Mouse (Mus musculus): ENCODE data around the gene Klf13. TPM values are rescaled to one million over a fixed set of nuclear protein-coding genes. Genes with fewer than 3 reads are reported as not detected.

Klf13 gene
- total RNA-seq, 2 experiments from 2014 or later, result 56.6 to 59.6 TPM

DNA sequence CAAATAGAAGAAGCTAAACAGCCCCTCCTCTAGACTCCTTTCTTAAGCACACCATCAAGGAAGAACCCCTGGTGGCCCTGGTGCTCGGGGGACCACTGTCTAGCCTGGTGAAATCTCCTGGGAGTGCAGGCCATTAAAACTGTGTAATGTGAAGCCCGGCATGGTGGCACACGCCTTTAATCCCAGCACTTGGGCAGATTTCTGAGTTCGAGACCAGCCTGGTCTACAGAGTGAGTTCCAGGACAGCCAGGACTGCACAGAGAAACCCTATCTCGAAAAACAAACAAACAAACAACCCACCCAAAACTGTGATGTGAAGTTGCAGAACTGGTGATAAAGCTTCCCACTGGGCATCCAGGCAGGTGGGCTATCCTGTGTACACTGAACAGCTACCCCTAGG, 24.9 kb upstream of the Klf13 start:
- Histone ChIP-seq H3K27ac (no peak overlapping the region), H3K4me3 (no peak overlapping the region)
- TF ChIP-seq CTCF (IDR thresholded peaks at IDR 0.05), result no peak
- intact Hi-C loops (cut with DNase I), result no loop called here
- DNase-seq, result no peak

DNA sequence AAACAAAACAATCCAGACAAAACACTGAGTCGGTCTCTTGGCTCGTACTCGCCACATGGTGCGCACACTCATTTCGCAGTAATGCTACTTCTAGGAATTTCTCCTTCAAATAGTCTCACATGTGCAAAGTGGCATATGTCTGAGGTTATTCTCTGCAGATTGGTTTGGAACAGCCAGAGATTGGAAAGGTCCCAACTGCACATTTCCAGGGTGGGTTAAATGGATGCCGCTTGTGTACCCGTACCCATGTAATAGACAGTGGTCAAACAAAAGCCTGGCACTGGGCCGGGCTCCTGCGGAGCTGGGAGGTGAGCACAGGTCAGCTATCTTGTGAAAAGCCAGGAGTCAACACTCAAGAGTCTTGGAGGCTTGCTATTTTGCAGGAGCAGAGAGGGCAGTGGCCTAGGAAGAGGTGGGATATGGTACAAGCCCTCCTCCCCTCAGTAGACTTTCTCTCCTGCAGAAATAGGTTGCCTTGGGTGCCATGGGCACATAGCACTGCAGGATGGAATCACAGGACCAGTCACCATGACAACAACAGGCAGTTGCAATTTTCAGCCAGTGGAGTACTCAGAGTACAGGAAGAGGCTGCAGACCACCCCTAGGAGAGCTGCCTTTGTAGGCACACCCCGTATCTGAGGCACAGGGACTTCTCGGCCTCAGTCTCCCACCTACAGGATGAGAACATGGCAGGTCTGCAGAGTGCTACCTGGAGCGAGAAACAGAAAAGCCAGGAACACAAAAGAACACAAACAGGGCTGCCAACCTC, 19.3 kb upstream of the Klf13 start:
- no peak for DNase-seq
- no peak overlapping the region for H3K4me3 ChIP-seq
- no peak for TF ChIP-seq CTCF (IDR thresholded peaks at IDR 0.05)
- intact Hi-C loops (cut with DNase I), result no loop called here
- H3K27ac ChIP-seq, result no peak overlapping the region

DNA sequence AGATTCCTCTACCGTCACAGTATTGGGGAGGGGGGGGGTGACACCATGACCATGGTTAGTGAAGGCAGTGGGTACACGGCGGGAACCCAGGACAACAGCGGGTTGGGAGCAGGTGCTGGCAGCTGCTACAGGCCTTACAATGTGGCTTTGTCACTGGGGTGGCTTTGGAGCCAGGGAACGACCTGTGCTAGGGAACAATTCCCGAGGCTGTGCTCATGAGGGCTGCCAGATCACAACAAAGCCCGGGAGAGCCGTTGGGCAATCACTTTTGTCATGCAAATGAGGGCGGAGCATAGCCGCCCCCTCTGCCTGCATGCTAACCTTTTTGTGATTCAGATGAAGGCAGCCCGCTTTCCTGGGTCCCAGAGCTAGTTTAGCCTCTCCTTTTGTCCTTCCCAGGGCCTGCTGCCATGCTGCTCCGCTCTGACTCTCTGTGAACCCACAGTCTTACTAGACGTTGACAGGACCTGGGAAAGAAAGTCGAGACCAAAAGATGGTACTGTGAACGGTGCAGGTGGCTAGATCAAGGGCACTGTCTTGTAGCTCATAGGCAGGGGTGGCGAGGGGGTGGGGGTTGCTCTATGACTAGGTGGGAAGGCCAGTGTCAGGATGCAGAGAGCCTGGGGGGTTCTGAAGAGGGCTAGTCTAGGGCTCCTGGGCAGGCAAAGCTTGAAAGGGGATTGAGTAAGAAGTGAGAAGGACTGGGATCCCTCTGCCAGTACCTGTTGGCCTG, 18.4 kb upstream of the Klf13 start:
- intact Hi-C loops (cut with DNase I), result no loop called here
- no peak for TF ChIP-seq CTCF (IDR thresholded peaks at IDR 0.05)
- H3K4me3 ChIP-seq, result no peak overlapping the region
- DNase-seq, result peak; percentile 21
- no peak overlapping the region for H3K27ac ChIP-seq

DNA sequence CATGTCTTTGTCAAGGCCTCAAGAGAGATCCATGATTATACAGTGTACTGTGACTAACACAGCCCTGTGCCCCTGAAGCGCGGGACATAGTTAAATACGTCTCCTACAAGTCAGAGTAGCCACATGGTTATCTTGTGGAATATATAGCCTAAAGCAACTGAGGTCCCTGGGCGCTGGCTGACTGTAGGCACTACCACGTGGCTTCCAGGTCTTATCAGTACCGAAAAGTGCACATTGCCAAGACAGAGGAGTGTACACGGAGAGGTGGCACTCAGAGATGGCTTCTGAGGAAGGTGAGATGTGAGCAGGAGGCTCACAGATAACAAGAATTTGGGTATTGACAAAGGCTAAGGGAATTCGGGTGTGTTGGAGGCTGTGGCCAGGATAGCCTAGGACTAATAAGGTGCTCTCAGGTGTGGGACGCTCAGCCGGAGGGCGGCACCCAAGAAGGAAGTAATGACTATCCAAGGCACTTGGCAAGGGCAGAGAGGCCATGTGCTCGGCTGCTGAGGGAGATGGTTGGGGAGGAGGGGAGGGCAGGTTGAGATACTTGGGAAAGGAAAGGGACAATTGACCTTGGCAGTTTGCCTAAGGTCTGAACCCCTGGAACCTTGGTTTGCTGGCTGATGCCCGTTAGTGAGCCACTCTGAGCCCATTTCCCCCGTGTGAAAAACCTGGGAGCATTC, 17.6 kb upstream of the Klf13 start:
- no peak for TF ChIP-seq CTCF (IDR thresholded peaks at IDR 0.05)

DNA sequence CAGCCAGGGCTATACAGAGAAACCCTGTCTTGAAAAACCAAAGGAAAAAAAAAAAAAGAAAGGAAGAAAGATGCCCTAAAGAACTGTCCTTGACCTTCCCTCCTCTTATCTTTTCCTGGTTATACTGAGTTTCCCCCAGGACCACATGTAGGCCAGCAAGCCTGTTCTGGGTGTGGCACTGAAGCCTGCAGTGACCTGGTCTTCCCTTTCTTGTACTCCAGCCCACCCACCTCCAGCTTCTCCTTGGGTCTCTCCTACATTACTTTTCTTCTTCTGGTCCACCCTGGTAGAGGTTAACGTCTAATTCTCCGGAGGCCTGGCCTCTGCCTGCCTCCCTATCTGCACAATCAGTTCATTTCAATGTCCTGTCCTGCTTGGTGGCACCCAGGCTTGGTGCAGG, 16.7 kb upstream of the Klf13 start:
- TF ChIP-seq CTCF (IDR thresholded peaks at IDR 0.05), result no peak
- H3K27ac ChIP-seq, result no peak overlapping the region

More for the DNA sequence above, 17.6 kb upstream of the Klf13 start:
- H3K27ac ChIP-seq, result no peak overlapping the region
- DNase-seq, result no peak
- intact Hi-C loops (cut with DNase I), result no loop called here
- no peak overlapping the region for H3K4me3 ChIP-seq

DNA sequence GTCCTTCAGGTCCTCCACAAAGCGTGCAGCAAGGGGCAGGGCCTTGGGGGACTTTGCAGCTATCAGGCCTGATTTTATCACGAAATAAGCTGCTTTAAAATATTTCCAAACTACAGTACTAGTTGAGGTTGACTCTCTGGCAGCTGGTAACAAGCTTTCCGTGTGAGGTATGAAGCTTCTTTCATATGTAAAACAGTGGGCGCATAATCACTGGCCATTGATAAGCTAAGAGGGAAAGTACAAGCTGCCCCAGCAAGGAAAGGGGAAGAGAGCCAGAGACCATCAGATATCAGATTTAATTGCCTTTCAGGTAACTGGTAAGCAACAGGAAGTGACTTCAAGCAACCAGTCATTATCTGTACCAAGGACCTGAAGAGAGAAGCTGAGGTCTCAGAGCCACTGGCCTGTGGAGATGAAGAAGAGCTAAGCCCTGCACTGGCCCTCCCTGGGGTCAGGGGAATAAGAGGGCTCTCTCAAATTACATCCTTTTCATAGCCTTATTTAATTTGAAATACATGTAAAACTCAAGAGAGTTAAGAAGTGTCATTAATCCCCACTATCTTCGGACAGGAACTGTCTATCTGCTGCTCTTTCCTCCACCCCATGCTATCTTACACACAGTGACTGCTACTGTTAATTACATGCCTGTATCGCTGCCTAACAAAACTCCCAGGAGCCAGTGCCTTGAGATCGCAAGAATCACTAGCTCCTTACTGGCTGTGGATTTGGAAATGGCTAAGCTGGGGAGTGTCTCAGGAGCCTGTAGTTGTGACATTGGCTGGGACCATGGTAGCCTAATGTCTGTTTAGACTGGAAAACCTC, 13.6 kb upstream of the Klf13 start:
- intact Hi-C loops (cut with DNase I), result no loop called here
- no peak overlapping the region for H3K4me3 ChIP-seq
- DNase-seq, result no peak
- TF ChIP-seq CTCF (IDR thresholded peaks at IDR 0.05), result no peak
- no peak overlapping the region for H3K27ac ChIP-seq

More for the DNA sequence above, 16.7 kb upstream of the Klf13 start:
- no peak for DNase-seq
- intact Hi-C loops (cut with DNase I), result no loop called here
- H3K4me3 ChIP-seq, result no peak overlapping the region

DNA sequence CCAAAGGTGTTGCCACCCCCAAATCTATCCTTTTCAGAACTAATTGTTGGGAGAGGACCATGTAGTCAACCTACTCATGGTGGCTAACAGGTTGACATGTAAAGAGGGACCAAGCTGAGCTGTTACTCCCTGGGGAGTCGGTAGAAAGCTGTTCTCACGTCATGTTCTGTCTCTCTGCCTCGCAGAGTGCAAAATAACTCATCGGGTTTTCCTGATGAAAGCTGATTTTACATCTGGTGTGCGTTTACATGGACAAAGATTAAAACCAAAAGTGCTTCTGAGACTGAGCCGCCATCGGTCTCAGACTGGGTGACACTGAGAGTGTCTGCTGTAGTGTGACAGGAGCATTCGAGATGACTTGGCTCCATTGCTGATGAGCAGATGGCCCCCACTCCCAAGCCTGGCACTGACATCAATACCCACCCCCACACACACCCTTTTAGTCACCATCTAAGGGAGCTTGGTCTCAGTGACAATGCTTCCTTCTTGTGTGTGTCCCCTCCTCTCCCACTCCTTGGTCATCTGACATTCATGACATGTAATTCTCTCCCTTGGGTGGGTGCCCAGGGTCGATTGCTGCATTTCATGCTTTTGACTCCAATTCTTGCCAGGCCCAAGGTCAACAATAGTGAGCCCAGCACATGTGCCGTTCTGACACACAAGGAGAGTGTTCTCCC, 12.4 kb upstream of the Klf13 start:
- TF ChIP-seq CTCF (IDR thresholded peaks at IDR 0.05), result no peak
- intact Hi-C loops (cut with DNase I), result no loop called here
- H3K27ac ChIP-seq, result no peak overlapping the region
- H3K4me3 ChIP-seq, result no peak overlapping the region
- no peak for DNase-seq

DNA sequence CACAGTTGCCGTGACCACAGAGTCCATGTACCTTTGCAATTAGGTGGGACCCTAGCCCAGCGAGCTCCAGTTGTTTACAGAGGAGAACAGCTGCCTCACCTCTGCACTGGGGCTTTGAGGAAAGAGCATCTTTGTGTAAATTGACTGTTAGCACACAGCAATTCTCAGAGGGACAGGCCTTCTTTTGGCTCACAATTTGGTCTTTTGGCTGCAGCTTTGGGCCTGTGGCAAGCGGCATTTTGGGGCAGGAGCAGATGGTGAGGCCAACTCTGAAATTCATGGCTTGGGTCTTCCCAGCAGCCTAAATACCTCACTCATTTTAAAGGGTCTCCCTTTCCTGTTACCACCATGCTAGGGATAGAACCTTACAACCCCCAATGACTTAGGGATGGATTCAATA, 10.5 kb upstream of the Klf13 start:
- Histone ChIP-seq H3K4me3 (no peak overlapping the region), H3K27ac (no peak overlapping the region)
- intact Hi-C loops (cut with DNase I), result no loop called here
- DNase-seq, result no peak
- TF ChIP-seq CTCF (IDR thresholded peaks at IDR 0.05), result no peak

DNA sequence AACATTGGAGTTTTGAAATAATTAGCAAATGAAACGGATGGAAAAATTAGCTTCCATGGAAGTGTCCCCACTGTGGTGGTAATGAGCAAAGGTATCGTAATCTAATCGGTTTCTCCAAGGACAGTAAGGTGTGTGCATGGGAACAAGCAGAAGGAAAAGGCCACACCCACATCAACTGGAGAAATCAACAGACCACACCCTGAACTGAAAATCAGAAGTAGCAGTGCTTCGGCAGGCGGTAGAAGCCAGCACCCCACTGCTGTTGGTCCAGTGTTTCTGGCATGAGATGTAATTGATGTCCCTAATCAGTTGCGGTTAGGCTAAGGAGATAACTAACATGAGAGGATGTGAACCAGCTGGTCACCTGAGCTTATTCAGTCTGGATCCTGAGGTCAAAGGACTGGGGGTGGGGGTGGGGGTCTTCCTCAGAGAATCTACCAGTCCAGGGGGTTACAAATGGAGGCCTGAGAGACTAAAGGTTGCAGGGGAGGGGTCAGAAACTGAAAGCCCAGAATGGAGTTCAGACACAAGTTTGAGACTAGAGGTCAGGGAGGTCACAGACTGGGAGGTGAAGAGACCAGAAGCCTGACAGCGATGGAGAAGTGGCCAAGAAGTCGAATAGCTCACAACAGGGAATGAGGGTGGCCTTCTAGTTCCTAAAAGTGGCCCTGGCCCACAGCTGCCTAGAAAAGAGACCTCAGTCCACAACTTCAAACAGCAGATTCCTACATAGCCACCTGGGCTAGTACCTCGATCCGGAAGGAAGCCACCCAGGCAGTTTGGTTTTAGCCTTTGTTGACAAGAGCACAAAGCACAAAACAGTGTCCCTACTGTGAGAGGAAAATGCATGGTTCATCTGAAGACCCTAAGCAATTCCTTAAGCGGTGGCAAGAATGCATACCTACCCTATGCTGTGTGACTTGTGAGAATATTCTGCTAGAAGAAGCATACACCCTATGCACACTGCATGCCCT, 9.1 kb upstream of the Klf13 start:
- Histone ChIP-seq H3K27ac (no peak overlapping the region), H3K4me3 (no peak overlapping the region)
- no peak for DNase-seq
- intact Hi-C loops (cut with DNase I), result no loop called here
- no peak for TF ChIP-seq CTCF (IDR thresholded peaks at IDR 0.05)

DNA sequence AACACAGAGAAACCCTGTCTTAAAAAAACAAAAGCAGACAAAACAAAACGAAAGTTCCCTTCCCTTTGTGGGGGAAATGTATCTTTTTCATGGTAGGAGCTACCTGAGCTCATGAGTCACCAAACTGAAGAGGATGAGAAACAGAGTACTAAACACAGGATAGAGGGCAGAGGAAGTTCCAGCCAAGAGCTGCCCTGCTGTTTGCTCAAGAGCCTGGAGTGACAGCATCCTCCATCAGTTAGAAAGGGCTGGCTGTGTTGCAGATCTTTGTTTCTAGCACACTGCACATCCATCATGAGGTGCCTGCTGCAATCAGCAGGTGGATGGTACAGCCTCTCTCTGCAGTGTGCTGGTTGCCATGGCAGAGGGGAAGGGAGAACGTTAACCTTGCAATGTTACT, 5.2 kb upstream of the Klf13 start:
- intact Hi-C loops (cut with DNase I), result no loop called here
- H3K4me3 ChIP-seq, result no peak overlapping the region
- no peak for DNase-seq
- TF ChIP-seq CTCF (IDR thresholded peaks at IDR 0.05), result no peak
- H3K27ac ChIP-seq, result no peak overlapping the region

DNA sequence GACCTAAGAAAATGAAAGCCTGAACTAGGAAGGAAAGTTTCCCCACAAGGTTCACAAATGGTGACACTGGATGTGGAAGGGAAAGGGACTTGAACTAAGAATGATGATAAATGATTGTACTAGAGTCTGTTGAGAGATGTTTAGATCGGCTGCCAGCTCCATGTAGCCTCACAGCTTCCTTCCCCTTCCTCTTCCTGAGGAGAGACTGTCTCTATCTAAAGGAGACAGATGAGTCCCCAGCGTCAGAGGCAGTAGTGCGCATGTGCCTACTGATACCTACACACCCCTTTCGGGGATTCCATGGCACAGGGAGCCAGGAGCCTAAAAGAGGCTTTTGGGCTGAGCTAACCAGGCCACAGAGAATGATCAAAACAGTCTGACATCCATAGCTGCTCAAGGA, 2.8 kb upstream of the Klf13 start:
- H3K27ac ChIP-seq, result no peak overlapping the region
- no peak overlapping the region for H3K4me3 ChIP-seq
- intact Hi-C loops (cut with DNase I), result no loop called here
- no peak for TF ChIP-seq CTCF (IDR thresholded peaks at IDR 0.05)
- no peak for DNase-seq

Data from gastrocnemius, adult 2 months (tissue).